In the genomic region with DNA sequence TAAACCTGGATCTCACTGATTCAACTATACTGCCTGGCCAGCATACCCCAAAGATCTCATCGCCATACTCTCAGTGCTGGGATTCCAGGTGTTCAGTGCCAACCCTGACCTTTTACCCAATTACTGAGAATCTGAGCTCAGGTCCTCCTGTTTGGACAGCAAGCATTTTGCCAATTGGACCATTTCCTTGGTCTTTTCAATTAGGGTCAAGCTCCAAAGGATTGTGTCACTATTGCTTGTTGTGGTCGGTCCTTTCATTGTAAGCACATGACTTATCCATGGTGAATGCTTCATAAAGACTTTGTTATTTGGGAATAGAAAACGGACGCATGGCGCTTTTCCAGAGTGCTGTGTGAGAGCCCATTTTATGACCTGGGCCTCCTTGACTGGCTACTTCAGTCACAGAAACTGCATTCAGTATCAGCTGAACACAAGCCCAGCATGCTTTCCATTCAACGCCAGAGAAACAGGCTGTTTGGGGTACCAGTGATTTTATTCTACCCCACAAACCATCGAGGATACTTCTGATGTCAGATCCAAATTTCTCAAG, we compare ENCODE assay signal across 25 mouse cellular contexts.
DNase-seq lines count a peak whose midpoint lies in the region; ATAC-seq and TF ChIP-seq lines count a peak whose summit lies in the region.
"Had no signal": no experiment of that assay in that cellular context is flagged by ENCODE, and none has a peak within 500 bp of the region (broad histone marks: within the 10 kb centered on the region; RNA-seq: fewer than 3 reads in every experiment).

No protein-coding gene starts in this region.

- WGBS in hindbrain, postnatal 0 days: 59% methylated on average over 7 of the region's 7 CpGs
- WGBS in hindbrain, embryonic 10.5 days: 86% methylated on average over 7 of the region's 7 CpGs
- 78% methylated on average over 7 of the region's 7 CpGs for WGBS in midbrain, postnatal 0 days
- WGBS in midbrain, embryonic 14.5 days: 84% methylated on average over 7 of the region's 7 CpGs
- WGBS in intestine, postnatal 0 days: 90% methylated on average over 7 of the region's 7 CpGs

- no peak for TF ChIP-seq CTCF in hindbrain, postnatal 0 days (IDR thresholded peaks at IDR 0.05; ENCODE audit: low read depth)
- no peak for TF ChIP-seq CTCF in midbrain, postnatal 0 days (IDR thresholded peaks at IDR 0.05)
- no peak for TF ChIP-seq CTCF in intestine, postnatal 0 days (IDR thresholded peaks at IDR 0.05; ENCODE audit: low read depth)

- ATAC-seq in hindbrain, postnatal 0 days: peak; percentile 55
- no peak for ATAC-seq in midbrain, postnatal 0 days (ENCODE audit: low FRiP score)
- no peak for ATAC-seq in midbrain, embryonic 14.5 days (ENCODE audit: low FRiP score, low TSS enrichment)
- no peak for ATAC-seq in intestine, postnatal 0 days
- ATAC-seq: CD4-positive, CD25-positive, alpha-beta regulatory T cell, adult 4 months; forebrain, embryonic 13.5 days; forebrain, embryonic 16.5 days; Patski had no signal

- H3K4me1 ChIP-seq in hindbrain, postnatal 0 days (ENCODE audit: insufficient read depth, low read length): no peaks in the 10 kb centered on the region
- H3K4me1 ChIP-seq in hindbrain, embryonic 10.5 days (replicated peaks): no peaks in the 10 kb centered on the region
- no peaks in the 10 kb centered on the region for H3K4me1 ChIP-seq in midbrain, postnatal 0 days (ENCODE audit: insufficient read depth, low read length)
- no peaks in the 10 kb centered on the region for H3K4me1 ChIP-seq in midbrain, embryonic 14.5 days (ENCODE audit: control insufficient read depth, insufficient read depth, low read length)
- H3K4me1 ChIP-seq in intestine, postnatal 0 days (replicated peaks; ENCODE audit: control insufficient read depth, insufficient read depth, low read length): no peaks in the 10 kb centered on the region
- H3K4me1 ChIP-seq: forebrain, embryonic 10.5 days; forebrain, embryonic 13.5 days; heart, embryonic 10.5 days; heart, embryonic 13.5 days; hindbrain, embryonic 12.5 days had no signal

- H3K4me3 ChIP-seq in hindbrain, postnatal 0 days (ENCODE audit: low read length): no peak overlapping the region
- H3K4me3 ChIP-seq in hindbrain, embryonic 10.5 days: no peak overlapping the region
- no peak overlapping the region for H3K4me3 ChIP-seq in midbrain, postnatal 0 days (ENCODE audit: low read depth, low read length)
- no peak overlapping the region for H3K4me3 ChIP-seq in midbrain, embryonic 14.5 days (replicated peaks; ENCODE audit: low read depth, low read length)
- no peak overlapping the region for H3K4me3 ChIP-seq in intestine, postnatal 0 days (ENCODE audit: low read depth, low read length)
- H3K4me3 ChIP-seq: forebrain, embryonic 10.5 days; forebrain, embryonic 13.5 days; heart, adult 2 months; heart, embryonic 10.5 days; heart, embryonic 13.5 days; hindbrain, embryonic 12.5 days had no signal

- H3K4me2 ChIP-seq in hindbrain, postnatal 0 days (ENCODE audit: low read depth, low read length): no peak overlapping the region
- H3K4me2 ChIP-seq in midbrain, postnatal 0 days (ENCODE audit: low read depth, low read length, poor library complexity, severe bottlenecking): no peak overlapping the region
- no peak overlapping the region for H3K4me2 ChIP-seq in midbrain, embryonic 14.5 days (ENCODE audit: low read length)
- no peak overlapping the region for H3K4me2 ChIP-seq in intestine, postnatal 0 days (replicated peaks; ENCODE audit: low read depth)
- H3K4me2 ChIP-seq: forebrain, embryonic 13.5 days; heart, embryonic 13.5 days; hindbrain, embryonic 12.5 days had no signal

- H3K9me3 ChIP-seq in hindbrain, postnatal 0 days (ENCODE audit: low read length): no peaks in the 10 kb centered on the region
- no peaks in the 10 kb centered on the region for H3K9me3 ChIP-seq in hindbrain, embryonic 10.5 days
- no peaks in the 10 kb centered on the region for H3K9me3 ChIP-seq in midbrain, postnatal 0 days (ENCODE audit: low read length)
- no peaks in the 10 kb centered on the region for H3K9me3 ChIP-seq in midbrain, embryonic 14.5 days (ENCODE audit: control insufficient read depth, low read length)
- H3K9me3 ChIP-seq in intestine, postnatal 0 days (ENCODE audit: control insufficient read depth): no peaks in the 10 kb centered on the region
- H3K9me3 ChIP-seq: forebrain, embryonic 10.5 days; forebrain, embryonic 13.5 days; heart, embryonic 10.5 days; heart, embryonic 13.5 days; hindbrain, embryonic 12.5 days had no signal

- no peaks in the 10 kb centered on the region for H3K36me3 ChIP-seq in hindbrain, postnatal 0 days (ENCODE audit: insufficient read depth, low read length)
- no peaks in the 10 kb centered on the region for H3K36me3 ChIP-seq in hindbrain, embryonic 10.5 days
- H3K36me3 ChIP-seq in midbrain, postnatal 0 days (ENCODE audit: insufficient read depth, low read length): no peaks in the 10 kb centered on the region
- no peaks in the 10 kb centered on the region for H3K36me3 ChIP-seq in midbrain, embryonic 14.5 days (ENCODE audit: control insufficient read depth, insufficient read depth, low read length)
- no peaks in the 10 kb centered on the region for H3K36me3 ChIP-seq in intestine, postnatal 0 days (ENCODE audit: control insufficient read depth, insufficient read depth)
- H3K36me3 ChIP-seq: forebrain, embryonic 10.5 days; heart, embryonic 10.5 days; heart, embryonic 13.5 days; hindbrain, embryonic 12.5 days had no signal

- H3K27me3 ChIP-seq in hindbrain, postnatal 0 days (ENCODE audit: insufficient read depth, low read length): no peaks in the 10 kb centered on the region
- H3K27me3 ChIP-seq in hindbrain, embryonic 10.5 days (ENCODE audit: insufficient read depth, poor library complexity, severe bottlenecking): no peaks in the 10 kb centered on the region
- no peaks in the 10 kb centered on the region for H3K27me3 ChIP-seq in midbrain, postnatal 0 days (ENCODE audit: insufficient read depth, low read length)
- H3K27me3 ChIP-seq in midbrain, embryonic 14.5 days (ENCODE audit: control insufficient read depth, insufficient read depth, low read length): no peaks in the 10 kb centered on the region
- no peaks in the 10 kb centered on the region for H3K27me3 ChIP-seq in intestine, postnatal 0 days (replicated peaks; ENCODE audit: control insufficient read depth, insufficient read depth, low read length)
- H3K27me3 ChIP-seq: forebrain, embryonic 13.5 days; heart, embryonic 13.5 days; hindbrain, embryonic 12.5 days had no signal

- DNase-seq in hindbrain, postnatal 0 days (ENCODE audit: low spot score): peak; percentile 49
- no peak for DNase-seq in hindbrain, embryonic 10.5 days (ENCODE audit: low spot score)
- peak; percentile 66 for DNase-seq in midbrain, postnatal 0 days (ENCODE audit: low spot score)
- DNase-seq in midbrain, embryonic 14.5 days: no peak
- peak; percentile 68 for DNase-seq in Muller cell, postnatal 12 days (ENCODE audit: inconsistent ontology term)
- peak; percentile 28 for DNase-seq in NIH3T3 (ENCODE audit: low read depth)
- DNase-seq: adrenal gland, postnatal 10 days; adrenal gland, postnatal 36 days; cerebellum, adult 11 months; cerebellum, adult 2 months; cerebellum, postnatal 14 days; gastrocnemius, postnatal 10 days; gastrocnemius, postnatal 36 days; heart, adult 2 months; heart, postnatal 14 days; heart, postnatal 4 days had no signal

- no peak overlapping the region for H3K27ac ChIP-seq in hindbrain, postnatal 0 days
- H3K27ac ChIP-seq in hindbrain, embryonic 10.5 days: no peak overlapping the region
- H3K27ac ChIP-seq in midbrain, postnatal 0 days (ENCODE audit: low read depth, low read length): no peak overlapping the region
- H3K27ac ChIP-seq in midbrain, embryonic 14.5 days (replicated peaks; ENCODE audit: low read depth, low read length): no peak overlapping the region
- H3K27ac ChIP-seq in intestine, postnatal 0 days (ENCODE audit: low read depth, low read length): no peak overlapping the region
- H3K27ac ChIP-seq: forebrain, embryonic 10.5 days; forebrain, embryonic 13.5 days; heart, adult 2 months; heart, embryonic 10.5 days; heart, embryonic 13.5 days; hindbrain, embryonic 12.5 days had no signal

- no peak overlapping the region for H3K9ac ChIP-seq in hindbrain, postnatal 0 days (replicated peaks; ENCODE audit: low read length)
- H3K9ac ChIP-seq in midbrain, postnatal 0 days (replicated peaks; ENCODE audit: low read length, poor library complexity, severe bottlenecking): no peak overlapping the region
- no peak overlapping the region for H3K9ac ChIP-seq in midbrain, embryonic 14.5 days (replicated peaks; ENCODE audit: low read length)
- H3K9ac ChIP-seq in intestine, postnatal 0 days (ENCODE audit: low read depth, low read length): no peak overlapping the region
- H3K9ac ChIP-seq: forebrain, embryonic 13.5 days; heart, embryonic 13.5 days; hindbrain, embryonic 12.5 days had no signal

Comparison
In these comparisons a context has a peak if more than half of its experiments do, and no peak if none do; other contexts are left out.
1. DNase-seq: peak in hindbrain, postnatal 0 days (single experiment), midbrain, postnatal 0 days (single experiment), Muller cell, postnatal 12 days (single experiment) and NIH3T3 (single experiment); none in hindbrain, embryonic 10.5 days (single experiment) and midbrain, embryonic 14.5 days (single experiment).